Mouse (Mus musculus) layer of hippocampus, postnatal 25 days (tissue): Measurements from ENCODE around the gene Pmepa1. TPM values are rescaled to one million over a fixed set of nuclear protein-coding genes. Genes with fewer than 3 reads are reported as not detected.

ENCODE experiments used
- DNase-seq, 2 experiments: peaks; one replicate each; pipeline ENCODE4 v3.0.0; 2022; ENCODE audit warnings: mixed read lengths in 2 of 2, low spot score in 1 of 2; ENCODE audit errors: extremely low spot score in 1 of 2
- total RNA-seq, 2 experiments: library from RNA; stranded (reverse); gene quantifications; 2 replicates each; pipeline ENCODE4 v1.2.3; 2021

The Pmepa1 gene
- total RNA-seq, result 10 to 100 TPM; 26.2 TPM

DNA sequence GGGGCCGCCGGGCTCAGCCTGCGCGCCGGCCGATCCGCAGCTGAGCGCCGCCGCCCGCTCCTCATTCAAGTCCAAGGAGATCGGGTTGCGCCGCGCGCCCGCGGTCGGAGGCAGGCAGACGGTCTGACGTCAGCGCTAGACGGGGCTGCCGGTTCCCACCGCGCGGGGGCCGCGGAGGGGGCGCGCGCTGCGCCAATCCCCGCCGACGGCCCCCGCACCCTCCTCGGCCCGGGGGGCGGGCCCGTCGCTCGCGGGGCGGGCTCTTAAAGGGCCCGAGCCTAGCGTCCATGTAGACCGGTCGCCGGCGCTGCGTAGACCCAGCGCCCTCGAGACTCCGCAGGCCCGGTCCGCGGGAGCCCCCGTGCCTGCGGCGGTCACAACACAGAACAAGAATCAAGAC lies at the start of gene Pmepa1:
TSS of gene Pmepa1 (minus strand) at position 125 of the 400 bp plus-strand sequence.
- peak; percentile 82 to 86 for DNase-seq

DNA sequence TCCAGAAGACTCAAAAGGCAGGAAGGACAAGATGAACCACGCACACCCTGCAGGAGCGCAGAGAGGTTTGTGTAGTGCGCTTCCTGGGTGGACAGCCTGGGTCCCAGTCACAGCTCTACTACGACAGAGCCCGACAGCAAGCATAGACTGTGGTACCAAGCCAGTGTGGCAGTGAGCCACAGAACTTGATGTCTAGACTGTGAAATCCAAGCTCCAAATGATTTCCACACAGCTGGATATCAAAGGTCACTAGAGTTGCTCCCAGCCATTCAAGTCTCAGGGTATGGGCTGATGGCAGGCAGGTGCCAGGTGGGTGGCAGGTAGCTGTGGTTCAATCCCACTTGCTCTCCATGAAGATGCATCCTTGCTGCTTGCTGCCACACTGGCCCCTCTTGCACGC lies 45.4 kb upstream of the Pmepa1 start:
- no peak for DNase-seq

DNA sequence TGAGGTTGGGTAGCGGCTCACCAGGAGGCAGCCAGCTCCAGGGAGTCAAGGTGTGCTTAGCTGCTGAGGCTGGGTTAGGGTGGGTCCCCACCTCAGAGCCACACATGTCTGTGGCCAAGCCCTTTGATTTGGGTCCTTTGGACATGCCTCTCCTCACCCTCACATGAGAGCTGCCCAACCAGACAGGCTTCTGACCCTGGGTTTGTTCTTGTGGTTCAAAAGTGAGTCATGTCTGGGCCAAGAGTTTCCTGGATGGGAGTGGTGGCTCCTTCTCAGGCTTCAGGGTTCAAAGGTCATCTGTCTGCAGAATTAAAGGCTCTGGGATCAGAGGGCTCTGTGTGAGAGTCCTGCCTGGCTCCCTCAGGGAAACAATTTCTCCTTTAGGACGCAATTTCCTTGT lies 44.9 kb upstream of the Pmepa1 start:
- no peak for DNase-seq

DNA sequence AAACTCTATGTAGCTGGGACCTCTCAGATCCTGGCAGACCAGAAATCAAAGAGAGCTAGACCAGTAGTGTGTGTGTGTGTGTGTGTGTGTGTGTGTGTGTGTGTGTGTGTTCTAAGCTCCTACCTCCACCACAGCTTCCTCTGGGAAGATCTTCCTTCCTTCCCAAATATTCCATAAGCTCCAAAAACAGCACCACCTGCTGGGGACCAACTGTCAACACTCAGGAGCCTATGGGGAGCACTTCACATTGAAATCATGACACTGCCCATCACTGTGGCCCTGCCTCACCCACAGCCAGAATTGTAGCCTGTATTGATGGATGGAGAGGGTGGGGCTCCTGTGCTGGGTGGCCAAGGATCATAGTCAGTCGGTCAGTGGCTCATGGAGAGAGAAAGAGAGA lies 38.0 kb upstream of the Pmepa1 start:
- DNase-seq, result no peak

DNA sequence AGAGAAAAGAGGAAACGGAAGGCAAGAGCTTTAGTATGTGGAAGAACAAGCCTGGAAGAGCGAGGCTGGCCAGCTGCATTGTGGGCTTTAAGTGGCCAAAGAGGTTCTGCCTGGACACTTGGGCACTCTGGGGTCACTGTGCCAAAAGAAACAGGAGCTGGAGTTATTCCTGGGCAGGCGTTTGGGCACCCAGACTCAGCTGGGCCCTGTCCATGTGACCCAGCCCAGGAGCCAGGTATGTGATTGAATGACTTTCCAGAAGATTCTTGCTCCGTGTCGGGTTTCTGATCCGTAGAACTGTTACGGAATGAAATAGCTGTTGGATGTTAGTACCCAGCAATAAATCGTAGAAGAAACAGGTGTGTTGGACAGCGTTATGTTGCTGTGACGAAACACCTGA lies 32.2 kb upstream of the Pmepa1 start:
- DNase-seq, result no peak

DNA sequence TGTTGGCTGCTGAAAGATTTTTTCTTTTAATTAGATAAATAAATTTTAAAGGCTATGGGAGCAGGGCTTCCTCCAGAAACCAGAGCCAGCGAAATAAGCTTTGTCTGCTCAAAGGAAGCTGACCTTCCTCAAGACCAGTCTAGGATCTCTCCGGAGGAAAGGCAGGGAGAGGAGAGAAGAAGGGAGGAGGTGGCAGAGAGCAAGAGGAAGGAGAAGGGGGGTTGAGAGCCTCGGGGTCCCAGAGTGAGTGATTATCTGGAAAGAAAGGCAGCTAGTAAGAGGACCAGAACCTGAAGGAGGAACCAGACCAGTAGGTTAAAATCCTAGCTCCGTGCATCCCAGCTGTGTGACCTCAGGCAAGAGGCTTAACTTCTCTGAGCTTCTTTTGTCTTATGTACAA lies 31.7 kb upstream of the Pmepa1 start:
- no peak for DNase-seq

DNA sequence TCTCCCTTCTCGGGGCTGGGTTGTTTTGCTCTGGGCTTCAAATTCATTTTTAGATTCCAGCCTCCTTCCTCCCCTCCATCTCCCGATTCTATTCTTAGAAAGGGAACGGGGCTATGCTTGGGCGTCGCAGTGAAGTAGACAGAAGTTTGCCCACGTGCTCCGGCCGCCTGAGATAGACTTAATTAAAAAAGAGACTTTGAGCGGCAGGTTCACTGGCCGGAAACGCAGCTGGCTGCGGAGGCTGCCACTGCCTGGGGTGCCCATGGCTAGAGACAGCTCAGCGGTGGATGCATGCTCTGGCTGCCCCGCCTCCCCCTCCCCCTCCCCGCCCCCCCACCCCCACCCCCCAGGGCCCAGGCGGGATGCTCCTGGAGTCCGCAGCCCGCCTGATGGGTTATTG lies 31.2 kb upstream of the Pmepa1 start:
- DNase-seq, result peak in 1 of 2 experiments; percentile 31

DNA sequence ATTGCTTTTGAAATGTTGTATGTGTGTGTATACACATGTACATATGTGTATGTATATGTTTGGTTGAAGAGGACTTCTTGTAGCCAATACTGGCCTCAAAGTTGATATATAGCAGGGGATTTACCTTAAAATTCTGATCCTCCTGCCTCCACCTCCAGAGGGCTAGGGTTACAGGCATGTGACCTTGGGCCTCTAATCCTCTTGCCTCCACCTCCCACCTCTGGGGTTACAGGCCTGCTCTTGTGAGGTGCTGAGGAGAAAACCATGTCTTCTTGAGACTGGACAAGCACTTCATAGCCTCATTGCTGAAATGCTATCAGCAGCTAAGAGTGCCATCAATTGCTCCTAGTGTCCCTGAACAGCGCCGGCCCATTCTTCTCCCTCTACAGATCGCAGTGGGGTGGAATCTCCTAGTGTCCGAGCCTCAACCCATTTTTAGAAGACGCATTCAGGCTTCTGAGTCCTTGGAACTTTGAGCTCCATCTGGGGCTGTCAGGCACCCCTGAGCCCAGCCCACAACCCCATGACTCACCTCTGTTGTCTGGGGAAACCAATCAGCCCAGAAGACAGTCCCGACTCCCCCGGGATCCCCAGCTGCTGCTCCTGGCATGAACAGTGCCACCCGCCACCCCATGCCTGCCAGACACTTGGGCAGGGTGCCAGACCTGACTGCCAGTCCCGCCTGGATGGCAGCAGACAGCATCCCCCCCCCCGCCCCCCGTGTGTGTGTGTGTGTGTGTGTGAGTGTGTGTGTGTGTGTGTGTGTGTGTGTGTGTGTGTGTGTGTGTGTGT lies 30.6 kb upstream of the Pmepa1 start:
- peak; percentile 74 to 79 for DNase-seq

DNA sequence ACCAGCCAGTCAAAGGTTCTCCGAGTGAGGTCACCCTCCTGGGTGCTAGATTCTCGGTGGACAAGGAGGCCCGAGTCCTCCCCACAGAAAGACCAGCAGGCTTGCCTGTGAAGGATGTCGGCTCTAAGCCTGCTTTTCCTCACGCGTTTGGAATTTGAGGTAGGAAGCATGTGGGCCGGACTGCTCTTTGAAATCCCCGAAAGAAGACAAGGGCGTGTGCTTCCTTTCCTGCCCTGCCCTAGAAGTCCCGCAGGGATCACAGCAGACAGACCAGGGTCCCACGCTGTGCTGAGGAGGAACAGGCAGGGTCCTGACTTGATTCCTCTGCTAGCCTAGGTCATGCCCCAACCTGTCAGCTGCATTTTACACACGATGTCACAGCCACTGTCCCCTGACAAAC lies 28.7 kb upstream of the Pmepa1 start:
- no peak for DNase-seq

DNA sequence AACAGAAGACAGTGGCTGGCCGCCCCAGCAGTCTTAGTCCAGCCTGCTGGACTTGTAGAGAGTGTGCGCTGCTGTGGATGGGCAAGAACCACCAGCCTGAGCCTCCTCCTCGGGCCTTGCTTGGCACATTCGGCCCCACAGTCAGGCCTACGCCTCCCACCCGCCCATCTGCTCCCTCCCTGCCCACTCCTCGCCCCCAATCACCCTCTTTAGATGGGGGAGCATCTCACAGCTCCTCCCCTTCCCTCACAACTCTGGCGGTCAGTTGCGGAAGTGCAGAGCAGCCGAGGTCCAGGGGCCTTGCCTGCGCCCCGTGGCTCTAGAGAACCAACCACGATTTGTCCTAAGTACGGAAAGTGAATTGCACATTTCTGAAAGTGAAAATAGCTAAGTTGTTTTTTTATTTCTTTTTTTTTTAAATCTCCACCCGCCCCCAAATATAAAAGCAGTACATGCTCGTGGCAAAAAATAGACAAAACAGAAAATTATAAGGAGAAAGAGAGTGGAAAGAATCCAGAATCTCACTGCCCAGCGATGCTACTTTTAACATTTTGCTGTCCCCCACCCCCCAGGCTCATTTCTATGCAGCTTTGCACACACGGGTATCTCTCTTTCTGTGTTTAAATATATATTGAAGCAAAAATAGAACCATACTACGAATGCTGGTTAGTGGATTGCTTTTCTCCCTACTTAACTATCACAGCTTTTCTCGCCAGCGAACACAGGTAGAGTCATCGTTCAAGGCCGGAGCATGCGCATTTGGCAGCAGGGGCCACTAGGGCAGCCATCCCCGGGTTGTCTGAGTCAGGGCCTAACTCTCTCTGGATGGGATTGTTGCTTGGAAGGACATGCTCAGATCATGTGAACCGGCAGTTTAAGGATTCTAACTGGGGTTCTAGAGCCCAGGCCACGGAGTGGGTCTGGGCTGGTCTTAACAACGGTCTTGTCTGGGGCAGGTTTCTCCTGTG lies 24.6 kb upstream of the Pmepa1 start:
- no peak for DNase-seq

DNA sequence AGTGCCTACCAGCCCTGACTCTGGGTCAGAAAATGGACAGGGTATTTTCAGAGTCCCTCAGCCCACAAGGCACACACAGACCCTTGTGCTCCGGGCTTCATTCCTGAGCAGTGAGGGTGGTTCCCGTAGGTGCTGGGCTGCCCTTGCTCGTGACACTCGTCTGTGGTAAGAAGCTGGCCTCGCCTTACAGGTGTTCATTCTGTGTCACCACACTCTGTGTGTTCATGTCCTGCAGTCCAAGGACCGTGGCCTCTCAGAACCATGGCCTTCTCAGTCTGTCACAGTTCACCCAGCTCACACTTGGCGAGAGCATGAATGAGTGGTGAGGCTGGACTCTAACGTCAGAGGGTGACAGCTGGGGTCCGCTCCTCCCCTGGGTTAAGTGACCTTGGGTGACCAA lies 20.1 kb upstream of the Pmepa1 start:
- DNase-seq, result no peak

DNA sequence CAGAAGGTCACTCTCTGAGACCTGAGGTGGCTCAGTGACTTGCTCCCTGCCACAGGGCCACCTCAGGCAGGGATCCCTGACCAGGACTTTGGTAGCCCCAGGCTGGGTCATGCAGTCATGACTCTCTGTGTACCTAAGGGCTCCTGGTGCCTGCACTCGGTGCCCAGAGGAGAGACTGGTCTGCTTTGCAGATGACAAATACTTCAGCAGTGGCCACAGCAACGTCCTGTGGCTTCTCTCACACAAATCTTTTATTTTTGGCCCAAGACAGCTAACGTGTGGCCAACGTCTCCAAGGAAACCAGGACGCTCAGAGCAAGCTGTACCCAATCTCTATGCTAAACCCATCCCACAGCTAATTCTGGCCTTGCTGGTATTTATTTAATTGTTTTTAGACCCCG lies 16.7 kb upstream of the Pmepa1 start:
- DNase-seq, result no peak

DNA sequence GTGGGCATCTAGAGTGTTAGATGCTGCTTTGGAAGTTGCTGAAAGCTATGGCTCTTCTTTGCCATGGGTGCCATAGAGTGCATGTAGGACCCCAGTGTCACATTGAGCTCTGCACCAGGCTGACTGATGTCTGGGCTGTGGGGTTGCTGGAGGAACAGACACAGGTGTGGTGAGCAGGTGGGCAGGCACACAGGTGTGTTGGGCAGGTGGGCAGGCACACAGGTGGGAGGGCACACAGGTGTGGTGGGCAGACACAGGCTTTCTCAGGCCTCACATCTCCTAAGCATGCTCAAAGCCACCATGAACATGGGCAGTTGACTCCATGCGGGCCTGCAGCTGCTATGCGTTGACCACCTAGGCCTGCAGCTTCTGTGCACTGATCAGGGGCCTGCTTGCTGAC lies 16.2 kb upstream of the Pmepa1 start:
- no peak for DNase-seq

DNA sequence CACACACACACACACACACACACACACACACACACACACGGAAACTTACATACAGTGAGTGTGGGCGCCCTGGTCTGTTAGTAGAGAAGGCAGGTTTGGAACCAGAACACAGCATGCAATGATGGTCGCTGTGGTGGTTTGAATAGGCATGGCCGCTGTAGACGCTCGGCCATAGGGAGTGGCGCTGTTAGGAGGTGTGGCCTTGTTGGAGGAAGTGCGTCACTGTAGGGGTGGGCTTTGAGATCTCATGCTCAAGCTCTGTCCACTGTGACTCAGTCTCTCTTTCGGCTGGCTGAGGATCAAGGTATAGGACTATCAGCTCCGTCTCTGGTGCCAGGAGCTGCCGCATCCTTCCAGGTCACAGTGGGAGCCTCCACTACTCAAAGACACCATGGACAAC lies 14.6 kb upstream of the Pmepa1 start:
- no peak for DNase-seq

DNA sequence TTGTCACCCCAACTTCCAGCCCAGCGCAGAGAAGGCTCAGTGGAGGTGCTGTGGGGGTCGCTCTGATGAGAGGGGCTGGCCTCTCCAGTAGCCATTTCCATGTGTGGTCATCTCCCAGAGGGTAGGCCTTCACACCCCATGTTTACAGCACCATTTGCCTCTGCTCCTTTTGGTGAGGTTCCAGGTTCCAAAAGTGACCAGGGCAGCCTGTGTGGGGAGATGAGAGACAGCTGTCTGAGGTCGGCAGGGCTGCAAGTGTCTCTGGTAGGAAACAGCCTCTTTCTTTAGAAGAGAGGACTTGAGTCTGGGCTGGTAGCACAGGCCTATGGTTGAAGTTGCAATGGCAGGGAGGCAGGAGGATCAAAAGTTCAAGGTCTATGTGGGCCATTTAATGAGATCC lies 13.6 kb upstream of the Pmepa1 start:
- DNase-seq, result no peak

DNA sequence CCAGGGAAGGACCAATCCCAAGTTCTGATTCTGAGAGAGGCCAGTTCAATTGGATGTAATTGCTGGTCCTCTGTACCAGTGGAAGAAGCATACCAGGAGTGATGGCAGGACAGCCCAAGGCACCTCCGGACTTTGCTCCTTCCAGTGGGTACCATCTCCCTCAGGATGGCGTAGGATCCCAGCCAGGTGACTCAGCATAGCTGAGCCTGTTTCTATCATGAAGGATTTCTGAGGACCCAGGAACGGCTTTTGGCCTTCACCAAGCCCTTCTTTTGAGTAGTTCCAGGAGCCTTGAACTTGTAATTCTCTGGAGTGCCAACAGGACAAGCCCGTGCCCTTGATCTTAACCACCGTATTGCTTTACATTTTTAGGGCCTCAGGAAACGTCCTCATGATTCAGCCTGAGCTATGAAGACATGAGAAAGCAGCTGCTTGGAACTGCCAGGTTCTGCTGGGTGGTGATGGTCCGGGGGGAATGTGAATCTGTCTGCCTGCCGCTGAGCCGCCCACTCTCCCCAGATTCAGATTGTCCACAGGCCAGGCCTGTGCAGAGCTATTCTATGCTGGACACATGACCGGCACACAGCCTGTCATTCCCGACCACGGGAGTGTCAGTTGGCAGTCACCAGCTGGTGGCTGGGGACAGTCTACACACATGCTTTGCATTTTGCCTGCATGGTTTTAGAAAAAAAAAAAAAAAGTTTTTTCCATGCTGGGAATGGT lies 9.6 kb upstream of the Pmepa1 start:
- no peak for DNase-seq

DNA sequence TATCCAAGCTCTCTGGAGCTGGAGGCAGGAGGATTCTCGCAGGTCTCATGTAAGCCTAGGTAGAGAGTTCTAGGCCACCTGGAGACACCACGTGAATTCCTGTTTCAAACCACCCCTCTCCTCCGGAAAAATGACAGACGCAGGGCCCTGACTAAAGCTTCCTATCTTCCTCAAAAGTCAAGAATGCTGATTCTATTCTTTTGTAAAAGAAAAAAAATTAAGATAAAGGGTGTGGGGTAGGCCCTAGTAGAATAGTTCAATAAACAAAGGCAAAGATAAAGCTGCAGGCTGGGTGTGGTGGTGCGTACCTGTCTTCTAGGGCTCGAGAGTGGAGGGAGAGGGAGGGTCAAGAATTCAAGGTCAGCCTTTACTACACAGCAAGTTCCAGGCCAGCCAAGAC lies 8.4 kb upstream of the Pmepa1 start:
- no peak for DNase-seq

DNA sequence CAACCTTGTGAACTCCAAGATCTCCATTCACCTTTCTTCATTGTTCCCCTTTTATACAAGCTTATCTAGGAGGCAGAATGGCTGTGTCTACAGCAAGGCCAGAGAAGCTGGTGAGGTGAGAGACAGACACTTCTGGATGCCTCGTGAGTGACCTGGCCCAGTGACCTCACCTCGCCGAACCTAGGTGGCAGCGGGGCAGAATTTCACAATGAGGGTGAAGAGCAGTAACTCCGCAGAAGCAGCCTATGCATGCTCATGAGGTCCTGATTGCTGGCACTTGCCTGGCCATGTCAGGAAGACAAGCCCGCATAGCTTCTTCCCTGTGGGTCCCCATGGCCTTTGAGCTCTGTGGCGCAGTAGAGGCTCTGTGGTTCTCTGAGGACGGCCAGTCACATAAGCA lies 5.9 kb upstream of the Pmepa1 start:
- DNase-seq, result no peak

DNA sequence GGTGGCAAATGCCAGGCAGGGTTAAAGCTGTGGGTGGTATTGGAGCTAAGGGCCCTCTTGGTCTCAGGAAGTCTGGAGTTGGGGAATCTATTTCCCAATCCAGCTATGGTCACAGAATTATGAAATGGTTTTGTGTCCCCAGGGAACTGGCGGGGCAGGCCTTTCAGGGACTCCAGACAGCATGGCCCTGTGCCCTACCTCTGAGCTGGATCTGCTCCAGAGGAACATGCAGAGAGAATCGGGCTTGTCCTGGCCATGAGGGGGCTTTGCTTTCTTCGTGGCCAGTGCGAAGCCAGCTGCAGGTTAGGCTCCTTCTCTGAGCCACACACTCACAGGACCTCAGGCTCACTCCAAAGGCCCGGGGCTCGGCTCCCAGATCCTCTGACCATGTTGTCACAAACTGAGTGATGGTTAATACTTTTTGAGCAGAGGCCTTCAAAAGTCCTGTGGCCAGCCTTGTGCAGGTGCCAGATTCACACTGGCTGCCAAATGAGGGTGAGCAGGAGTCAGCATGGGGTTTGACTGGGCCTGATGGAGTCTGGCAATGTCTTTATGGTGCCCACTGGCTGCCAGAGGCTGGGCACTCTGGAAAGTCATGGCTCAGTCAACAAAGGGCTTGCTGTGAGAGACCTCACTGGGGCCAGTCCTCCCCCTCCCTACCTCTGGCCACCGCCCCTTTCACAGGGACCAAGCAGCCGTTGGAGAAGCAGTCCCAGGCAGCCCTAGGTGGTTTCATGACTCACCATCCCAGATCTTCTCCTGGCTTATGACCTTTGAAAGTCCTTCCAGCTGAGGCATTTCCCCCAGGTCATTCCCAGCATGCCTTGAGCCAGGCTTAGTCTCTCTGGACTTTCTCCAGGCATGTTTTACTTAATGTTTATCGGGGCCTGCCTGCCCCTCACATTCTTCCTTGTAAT lies 4.9 kb upstream of the Pmepa1 start:
- no peak for DNase-seq
